Mouse (Mus musculus) central nervous system, embryonic 14 days (tissue): ENCODE measurements around the gene Gga2. TPM values are rescaled to one million over a fixed set of nuclear protein-coding genes. Genes with fewer than 3 reads are reported as not detected.

Source experiments
- polyA plus RNA-seq: library from polyadenylated mRNA; depleted of rRNA; stranded (reverse); fragments of >200 nt; gene quantifications from 2 replicates; pipeline ENCODE4 v1.2.3, GENCODE M21; 2012; rRNA removed

The Gga2 gene
- polyA plus RNA-seq: 69.3 and 78.1 TPM in 2 replicates

DNA sequence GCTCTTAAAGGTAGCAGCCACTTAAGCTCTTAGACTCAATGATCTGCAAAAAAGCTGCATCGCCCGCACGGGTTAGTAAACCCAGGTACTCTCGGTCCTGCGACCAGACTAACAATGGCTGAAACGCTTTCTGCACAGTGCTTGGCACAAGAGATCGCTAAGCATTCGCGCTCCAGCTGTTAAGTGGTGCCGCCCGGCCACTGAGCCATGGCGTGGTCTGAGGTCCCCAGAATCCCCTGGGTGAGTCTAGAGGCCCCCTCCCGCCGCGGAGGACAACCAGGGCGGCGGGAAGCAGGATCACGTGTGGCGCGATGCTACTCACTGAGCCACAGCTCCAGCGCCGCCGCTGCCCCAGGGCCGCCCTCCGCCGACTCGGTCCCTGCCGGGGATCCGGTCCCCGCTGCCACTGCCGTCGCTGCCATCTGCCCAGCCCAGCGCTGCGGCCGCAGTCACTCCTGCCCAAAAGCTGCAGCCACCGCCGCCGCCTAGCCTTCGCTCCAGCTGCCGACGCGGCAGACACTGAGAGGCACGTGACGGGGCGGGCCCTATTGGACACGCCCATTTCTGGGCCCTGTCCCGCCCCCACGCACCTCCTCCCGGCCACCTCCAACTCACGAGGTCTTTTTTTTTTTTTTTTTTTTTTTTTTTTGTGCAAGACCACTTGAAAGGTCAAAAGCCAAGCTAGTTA, at the start of gene Gga2:
Gene Gga2, minus strand, starts transcription at position 556 of the 688 bp plus-strand sequence.

GRCm38 (mm10) chr7:122066945-122067516, 46.0 kb upstream of the Gga2 start, which contains the start of the genes Ubfd1 and Ears2:
Gene Ubfd1, plus strand, starts transcription at chr7:122067175.
Gene Ears2, minus strand, starts transcription at chr7:122067263.

DNA sequence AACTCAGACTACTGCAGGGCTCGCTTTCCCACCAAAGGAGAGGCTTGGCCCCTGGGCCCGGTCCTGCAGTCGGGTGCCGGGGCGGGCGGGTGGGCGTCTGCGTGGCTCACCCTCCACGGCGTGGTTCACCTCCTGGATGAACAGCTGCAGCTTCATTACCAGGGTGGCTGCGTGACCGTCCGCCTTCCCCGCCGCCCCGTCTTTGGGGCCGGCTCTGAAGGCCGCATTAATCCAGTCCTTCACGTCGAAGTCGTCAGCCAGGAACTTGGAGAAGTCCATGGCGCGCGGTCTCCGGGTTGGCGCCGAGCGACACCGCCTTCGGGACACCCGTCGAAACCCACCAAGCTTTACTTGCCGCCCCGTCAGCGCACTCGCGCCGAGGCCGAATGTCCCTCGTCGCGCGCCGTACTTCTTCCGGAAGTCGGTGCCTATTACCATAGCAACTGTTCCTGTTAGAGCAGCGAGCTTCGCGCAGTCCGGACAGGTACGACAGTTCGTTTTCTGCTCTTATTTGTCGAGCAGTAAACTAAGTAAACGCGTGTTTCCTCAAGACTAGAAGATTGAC, 39.6 kb downstream of the Gga2 start, which contains the start of gene Cog7:
Gene Cog7, minus strand, starts transcription at position 405 of the 565 bp plus-strand sequence.

Other genes starting within 250 kb of the Gga2 start
- gene Scnn1b, start 156.2 kb downstream of the Gga2 start, polyA plus RNA-seq: 0.12 and 0.13 TPM in 2 replicates
- 13.6 and 15.9 TPM in 2 replicates for gene Cog7, start 39.5 kb downstream of the Gga2 start, polyA plus RNA-seq
- 66.2 and 73.4 TPM in 2 replicates for gene Ubfd1, start 46.0 kb upstream of the Gga2 start, polyA plus RNA-seq
- gene Ears2, start 46.0 kb upstream of the Gga2 start, polyA plus RNA-seq: 9.4 TPM in 2 replicates
- gene Ndufab1, start 80.7 kb upstream of the Gga2 start, polyA plus RNA-seq: 150 and 160 TPM in 2 replicates
- gene Palb2, start 111.8 kb upstream of the Gga2 start, polyA plus RNA-seq: 6.4 and 7.1 TPM in 2 replicates
- gene Dctn5, start 111.8 kb upstream of the Gga2 start, polyA plus RNA-seq: 116 and 118 TPM in 2 replicates
- gene Plk1, start 138.2 kb upstream of the Gga2 start, polyA plus RNA-seq: 39.9 and 48.7 TPM in 2 replicates
- gene Ern2, start 165.0 kb upstream of the Gga2 start, polyA plus RNA-seq: 1.1 and 1.8 TPM in 2 replicates
- 1.2 and 1.6 TPM in 2 replicates for gene Chp2, start 198.3 kb upstream of the Gga2 start, polyA plus RNA-seq